In the genomic region with DNA sequence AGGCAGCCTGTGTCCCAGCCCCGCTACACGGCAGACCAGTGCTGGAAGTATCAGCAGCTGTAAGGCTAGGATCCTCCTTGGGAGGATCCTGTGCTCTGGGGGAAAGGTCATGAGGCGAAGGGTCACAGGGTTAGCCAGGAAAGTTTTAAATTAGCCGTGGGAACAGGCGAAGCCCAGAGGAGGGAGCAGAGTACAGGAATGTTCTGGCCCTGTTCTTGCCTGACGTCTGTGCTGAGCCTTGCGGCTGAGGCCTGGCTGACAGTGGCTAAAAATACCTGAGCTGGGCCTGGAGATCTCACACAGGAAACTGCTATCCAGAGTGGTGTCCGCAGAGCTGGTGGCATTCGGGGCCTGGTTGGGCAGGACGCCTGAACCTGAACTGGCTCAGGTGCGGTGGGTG, we compare ENCODE assay signal across 9 mouse cellular contexts.
DNase-seq lines count a peak whose midpoint lies in the region; ATAC-seq and TF ChIP-seq lines count a peak whose summit lies in the region.
"Had no signal": no experiment of that assay in that cellular context is flagged by ENCODE, and none has a peak within 500 bp of the region (broad histone marks: within the 10 kb centered on the region; RNA-seq: fewer than 3 reads in every experiment).

No protein-coding gene starts in this region.

- ATAC-seq in liver, embryonic 11.5 days (replicated peaks; ENCODE audit: low FRiP score) = 0 out of 2 replicates have a peak, but pooled peaks have one; percentile 8
- ATAC-seq in liver, embryonic 12.5 days = no peak
- peak; percentile 47 for ATAC-seq in liver, postnatal 0 days
- ATAC-seq in erythroid progenitor cell, adult 5-6 weeks (replicated peaks; ENCODE audit: low FRiP score, poor library complexity, severe bottlenecking) = no peak

- H3K4me1 ChIP-seq in liver, embryonic 11.5 days (replicated peaks; ENCODE audit: control insufficient read depth, insufficient read depth, low read length) = no peaks in the 10 kb centered on the region
- H3K4me1 ChIP-seq in liver, embryonic 12.5 days = 0 out of 2 replicates have a peak, but pooled peaks cover 3% of the 10 kb centered on the region
- no peaks in the 10 kb centered on the region for H3K4me1 ChIP-seq in liver, postnatal 0 days (ENCODE audit: insufficient read depth)

- H3K27me3 ChIP-seq in liver, embryonic 11.5 days (replicated peaks; ENCODE audit: control insufficient read depth, insufficient read depth, low read length) = no peaks in the 10 kb centered on the region
- H3K27me3 ChIP-seq in liver, embryonic 12.5 days (replicated peaks) = no peaks in the 10 kb centered on the region
- H3K27me3 ChIP-seq in liver, postnatal 0 days (ENCODE audit: insufficient read depth, low read length) = no peaks in the 10 kb centered on the region

- H3K36me3 ChIP-seq in liver, embryonic 11.5 days (ENCODE audit: control insufficient read depth, insufficient read depth, low read length) = no peaks in the 10 kb centered on the region
- H3K36me3 ChIP-seq in liver, embryonic 12.5 days = no peaks in the 10 kb centered on the region
- no peaks in the 10 kb centered on the region for H3K36me3 ChIP-seq in liver, postnatal 0 days (replicated peaks; ENCODE audit: insufficient read depth, low read length)

- H3K27ac ChIP-seq in liver, embryonic 11.5 days (ENCODE audit: low read depth, low read length) = no peak overlapping the region
- no peak overlapping the region for H3K27ac ChIP-seq in liver, embryonic 12.5 days
- no peak overlapping the region for H3K27ac ChIP-seq in liver, postnatal 0 days (ENCODE audit: low read depth)
- H3K27ac ChIP-seq: left cerebral cortex, adult 2 months had no signal

- DNase-seq in liver, embryonic 11.5 days (ENCODE audit: low spot score) = no peak
- peak; percentile 40 for DNase-seq in gastrocnemius, postnatal 10 days
- peak; percentile 60 to 76 for DNase-seq in heart, postnatal 14 days
- DNase-seq in liver, postnatal 0 days = no peak
- DNase-seq in spleen, adult 12 weeks (ENCODE audit: low spot score) = no peak
- DNase-seq in lung, postnatal 14 days = no peak

- WGBS in liver, embryonic 11.5 days = 62% methylated on average over 11 of the region's 11 CpGs
- WGBS in liver, embryonic 12.5 days (ENCODE audit: insufficient replicate concordance) = 51% methylated on average over 11 of the region's 11 CpGs
- 56% methylated on average over 11 of the region's 11 CpGs for WGBS in liver, postnatal 0 days (ENCODE audit: insufficient replicate concordance)

- no peak overlapping the region for H3K4me2 ChIP-seq in liver, embryonic 11.5 days
- H3K4me2 ChIP-seq in liver, embryonic 12.5 days = no peak overlapping the region
- no peak overlapping the region for H3K4me2 ChIP-seq in liver, postnatal 0 days (ENCODE audit: low read depth, low read length)

- TF ChIP-seq CTCF in liver, postnatal 0 days (IDR thresholded peaks at IDR 0.05; ENCODE audit: low read depth) = no peak

- no peak overlapping the region for H3K9ac ChIP-seq in liver, embryonic 11.5 days (ENCODE audit: low read depth, low read length)
- no peak overlapping the region for H3K9ac ChIP-seq in liver, embryonic 12.5 days
- no peak overlapping the region for H3K9ac ChIP-seq in liver, postnatal 0 days (replicated peaks)

- intact Hi-C loops in heart, postnatal 14 days (cut with DNase I) = no loop called here

- H3K4me3 ChIP-seq in liver, embryonic 11.5 days (ENCODE audit: low read depth, low read length) = no peak overlapping the region
- no peak overlapping the region for H3K4me3 ChIP-seq in liver, embryonic 12.5 days
- no peak overlapping the region for H3K4me3 ChIP-seq in liver, postnatal 0 days (ENCODE audit: low read depth, low read length)
- H3K4me3 ChIP-seq: left cerebral cortex, adult 2 months had no signal

- no peaks in the 10 kb centered on the region for H3K9me3 ChIP-seq in liver, embryonic 11.5 days (ENCODE audit: control insufficient read depth, low read length)
- H3K9me3 ChIP-seq in liver, embryonic 12.5 days (replicated peaks) = no peaks in the 10 kb centered on the region
- no peaks in the 10 kb centered on the region for H3K9me3 ChIP-seq in liver, postnatal 0 days (ENCODE audit: low read length)

- TF ChIP-seq EP300 in liver, postnatal 0 days (IDR thresholded peaks at IDR 0.05; ENCODE audit: low read depth) = no peak

Comparison
In these comparisons a context has a peak if more than half of its experiments do, and no peak if none do; other contexts are left out.
1. ATAC-seq: peak in liver, embryonic 11.5 days (single experiment) and liver, postnatal 0 days (single experiment); none in liver, embryonic 12.5 days (single experiment) and erythroid progenitor cell, adult 5-6 weeks (single experiment).
2. DNase-seq: peak in gastrocnemius, postnatal 10 days (single experiment) and heart, postnatal 14 days (2 of 2); none in liver, embryonic 11.5 days (single experiment), liver, postnatal 0 days (single experiment), spleen, adult 12 weeks (single experiment) and lung, postnatal 14 days (single experiment).